Mouse (Mus musculus): ENCODE results near the gene B4galnt3. TPM values are rescaled to one million over a fixed set of nuclear protein-coding genes. Genes with fewer than 3 reads are reported as not detected.

B4galnt3 gene
- polyA plus RNA-seq, 1 experiment from 2014 or later: 1.2 TPM

- H3K9ac ChIP-seq: no peak overlapping the region
- H3K4me1 ChIP-seq: no peaks in the 10 kb centered on the region
- H3K27ac ChIP-seq: no peak overlapping the region
- no peaks in the 10 kb centered on the region for H3K27me3 ChIP-seq
- no peak overlapping the region for H3K4me3 ChIP-seq
- no peak for ATAC-seq (ENCODE audit: insufficient number of reproducible peaks, insufficient read depth, low FRiP score, low TSS enrichment)
- 83% methylated on average over 8 of the region's 8 CpGs for WGBS
- H3K36me3 ChIP-seq: no peaks in the 10 kb centered on the region
- no peak overlapping the region for H3K4me2 ChIP-seq (replicated peaks)
- H3K9me3 ChIP-seq: no peaks in the 10 kb centered on the region
Observed at GRCm38 (mm10) chr6:120243250-120243649, 51.1 kb downstream of the B4galnt3 start.

- H3K9me3 ChIP-seq: no peaks in the 10 kb centered on the region
- no peak overlapping the region for H3K4me2 ChIP-seq (replicated peaks)
- no peaks in the 10 kb centered on the region for H3K27me3 ChIP-seq
- no peak for ATAC-seq (ENCODE audit: insufficient number of reproducible peaks, insufficient read depth, low FRiP score, low TSS enrichment)
- no peaks in the 10 kb centered on the region for H3K36me3 ChIP-seq
- 65% methylated on average over 8 of the region's 8 CpGs for WGBS
- H3K4me3 ChIP-seq: no peak overlapping the region
- no peaks in the 10 kb centered on the region for H3K4me1 ChIP-seq
- no peak overlapping the region for H3K27ac ChIP-seq
- no peak overlapping the region for H3K9ac ChIP-seq
Observed at GRCm38 (mm10) chr6:120242530-120242929, 51.8 kb downstream of the B4galnt3 start.

- H3K36me3 ChIP-seq: no peaks in the 10 kb centered on the region
- ATAC-seq (ENCODE audit: insufficient number of reproducible peaks, insufficient read depth, low FRiP score, low TSS enrichment): no peak
- H3K27me3 ChIP-seq: no peaks in the 10 kb centered on the region
- no peak overlapping the region for H3K9ac ChIP-seq
- WGBS: 84% methylated on average over 12 of the region's 12 CpGs
- no peaks in the 10 kb centered on the region for H3K4me1 ChIP-seq
- H3K27ac ChIP-seq: no peak overlapping the region
- H3K4me2 ChIP-seq (replicated peaks): no peak overlapping the region
- no peaks in the 10 kb centered on the region for H3K9me3 ChIP-seq
- H3K4me3 ChIP-seq: no peak overlapping the region
Observed at GRCm38 (mm10) chr6:120241453-120241852, 52.9 kb downstream of the B4galnt3 start.

- Histone ChIP-seq H3K36me3 (no peaks in the 10 kb centered on the region), H3K27ac (no peak overlapping the region), H3K4me1 (no peaks in the 10 kb centered on the region), H3K9me3 (no peaks in the 10 kb centered on the region), H3K9ac (no peak overlapping the region), H3K4me2 (replicated peaks) (no peak overlapping the region), H3K4me3 (no peak overlapping the region), H3K27me3 (no peaks in the 10 kb centered on the region)
- no peak for ATAC-seq (ENCODE audit: insufficient number of reproducible peaks, insufficient read depth, low FRiP score, low TSS enrichment)
- WGBS: 68% methylated on average over 5 of the region's 5 CpGs
Observed at GRCm38 (mm10) chr6:120240461-120240860, 53.9 kb downstream of the B4galnt3 start.

- Histone ChIP-seq H3K4me2 (replicated peaks) (no peak overlapping the region), H3K36me3 (no peaks in the 10 kb centered on the region), H3K27ac (no peak overlapping the region), H3K9ac (no peak overlapping the region), H3K27me3 (no peaks in the 10 kb centered on the region), H3K4me1 (no peaks in the 10 kb centered on the region), H3K4me3 (no peak overlapping the region), H3K9me3 (no peaks in the 10 kb centered on the region)
- no peak for ATAC-seq (ENCODE audit: insufficient number of reproducible peaks, insufficient read depth, low FRiP score, low TSS enrichment)
- 42% methylated on average over 7 of the region's 7 CpGs for WGBS
Observed at GRCm38 (mm10) chr6:120235874-120236273, 58.5 kb downstream of the B4galnt3 start.

- no peaks in the 10 kb centered on the region for H3K4me1 ChIP-seq
- no peak overlapping the region for H3K4me2 ChIP-seq (replicated peaks)
- no peaks in the 10 kb centered on the region for H3K9me3 ChIP-seq
- no peak overlapping the region for H3K9ac ChIP-seq
- H3K27me3 ChIP-seq: no peaks in the 10 kb centered on the region
- 92% methylated on average over 6 of the region's 6 CpGs for WGBS
- no peak for ATAC-seq (ENCODE audit: insufficient number of reproducible peaks, insufficient read depth, low FRiP score, low TSS enrichment)
- H3K4me3 ChIP-seq: no peak overlapping the region
- no peaks in the 10 kb centered on the region for H3K36me3 ChIP-seq
- no peak overlapping the region for H3K27ac ChIP-seq
Observed at GRCm38 (mm10) chr6:120232885-120233284, 61.5 kb downstream of the B4galnt3 start.

- Histone ChIP-seq H3K4me2 (replicated peaks) (no peak overlapping the region), H3K4me1 (peaks cover 6% of the 10 kb centered on the region; the same call in 1 of the 2 replicates), H3K9me3 (no peaks in the 10 kb centered on the region), H3K9ac (no peak overlapping the region), H3K27me3 (no peaks in the 10 kb centered on the region), H3K27ac (no peak overlapping the region), H3K4me3 (no peak overlapping the region), H3K36me3 (no peaks in the 10 kb centered on the region)
- ATAC-seq (ENCODE audit: insufficient number of reproducible peaks, insufficient read depth, low FRiP score, low TSS enrichment): no peak
- WGBS: 58% methylated on average over 1 of the region's 1 CpGs
Observed at GRCm38 (mm10) chr6:120230441-120230840, 63.9 kb downstream of the B4galnt3 start.

- no peaks in the 10 kb centered on the region for H3K36me3 ChIP-seq
- ATAC-seq (ENCODE audit: insufficient number of reproducible peaks, insufficient read depth, low FRiP score, low TSS enrichment): no peak
Observed at GRCm38 (mm10) chr6:120229806-120230205, 64.6 kb downstream of the B4galnt3 start.

GRCm38 (mm10) chr6:120227068-120227467 is 67.3 kb downstream of the B4galnt3 start:
- H3K9ac ChIP-seq: no peak overlapping the region
- H3K9me3 ChIP-seq: no peaks in the 10 kb centered on the region
- no peaks in the 10 kb centered on the region for H3K36me3 ChIP-seq
- H3K4me1 ChIP-seq: peaks cover 6% of the 10 kb centered on the region; the same call in 1 of the 2 replicates
- H3K4me2 ChIP-seq (replicated peaks): no peak overlapping the region
- 82% methylated on average over 7 of the region's 7 CpGs for WGBS
- H3K27ac ChIP-seq: no peak overlapping the region
- H3K27me3 ChIP-seq: no peaks in the 10 kb centered on the region
- no peak for ATAC-seq (ENCODE audit: insufficient number of reproducible peaks, insufficient read depth, low FRiP score, low TSS enrichment)
- no peak overlapping the region for H3K4me3 ChIP-seq

More at GRCm38 (mm10) chr6:120229806-120230205, 64.6 kb downstream of the B4galnt3 start:
- H3K4me1 ChIP-seq: peaks cover 6% of the 10 kb centered on the region; the same call in 1 of the 2 replicates
- WGBS: 79% methylated on average over 7 of the region's 7 CpGs
- H3K4me2 ChIP-seq (replicated peaks): no peak overlapping the region
- H3K4me3 ChIP-seq: no peak overlapping the region
- no peak overlapping the region for H3K27ac ChIP-seq
- H3K27me3 ChIP-seq: no peaks in the 10 kb centered on the region
- no peak overlapping the region for H3K9ac ChIP-seq
- H3K9me3 ChIP-seq: no peaks in the 10 kb centered on the region

- no peak for ATAC-seq (ENCODE audit: insufficient number of reproducible peaks, insufficient read depth, low FRiP score, low TSS enrichment)
Observed at GRCm38 (mm10) chr6:120225355-120225754, 69.0 kb downstream of the B4galnt3 start.

GRCm38 (mm10) chr6:120222669-120223068 is 71.7 kb downstream of the B4galnt3 start:
- H3K27me3 ChIP-seq: no peaks in the 10 kb centered on the region
- 24% methylated on average over 6 of the region's 6 CpGs for WGBS
- peaks cover 6% of the 10 kb centered on the region; the same call in 1 of the 2 replicates for H3K4me1 ChIP-seq
- no peaks in the 10 kb centered on the region for H3K36me3 ChIP-seq
- H3K4me2 ChIP-seq (replicated peaks): no peak overlapping the region
- ATAC-seq (ENCODE audit: insufficient number of reproducible peaks, insufficient read depth, low FRiP score, low TSS enrichment): no peak
- H3K9me3 ChIP-seq: no peaks in the 10 kb centered on the region
- H3K9ac ChIP-seq: no peak overlapping the region
- H3K4me3 ChIP-seq: no peak overlapping the region
- H3K27ac ChIP-seq: no peak overlapping the region

More at GRCm38 (mm10) chr6:120225355-120225754, 69.0 kb downstream of the B4galnt3 start:
- no peaks in the 10 kb centered on the region for H3K27me3 ChIP-seq
- H3K4me1 ChIP-seq: peaks cover 6% of the 10 kb centered on the region; the same call in 1 of the 2 replicates
- 45% methylated on average over 6 of the region's 6 CpGs for WGBS
- no peak overlapping the region for H3K4me3 ChIP-seq
- no peaks in the 10 kb centered on the region for H3K9me3 ChIP-seq
- H3K9ac ChIP-seq: no peak overlapping the region
- H3K27ac ChIP-seq: no peak overlapping the region
- H3K4me2 ChIP-seq (replicated peaks): no peak overlapping the region
- H3K36me3 ChIP-seq: no peaks in the 10 kb centered on the region

- Histone ChIP-seq H3K9ac (no peak overlapping the region), H3K27me3 (no peaks in the 10 kb centered on the region), H3K4me1 (no peaks in the 10 kb centered on the region), H3K4me2 (replicated peaks) (no peak overlapping the region), H3K27ac (no peak overlapping the region), H3K36me3 (no peaks in the 10 kb centered on the region), H3K4me3 (no peak overlapping the region), H3K9me3 (no peaks in the 10 kb centered on the region)
- no peak for ATAC-seq (ENCODE audit: insufficient number of reproducible peaks, insufficient read depth, low FRiP score, low TSS enrichment)
- 90% methylated on average over 2 of the region's 2 CpGs for WGBS
Observed at GRCm38 (mm10) chr6:120219281-120219680, 75.1 kb downstream of the B4galnt3 start.

- WGBS: 82% methylated on average over 1 of the region's 1 CpGs
- H3K27ac ChIP-seq: no peak overlapping the region
- no peak overlapping the region for H3K9ac ChIP-seq
- H3K4me2 ChIP-seq (replicated peaks): no peak overlapping the region
- H3K36me3 ChIP-seq: no peaks in the 10 kb centered on the region
- H3K4me1 ChIP-seq: no peaks in the 10 kb centered on the region
- no peaks in the 10 kb centered on the region for H3K27me3 ChIP-seq
- no peak for ATAC-seq (ENCODE audit: insufficient number of reproducible peaks, insufficient read depth, low FRiP score, low TSS enrichment)
- no peak overlapping the region for H3K4me3 ChIP-seq
- H3K9me3 ChIP-seq: no peaks in the 10 kb centered on the region
Observed at GRCm38 (mm10) chr6:120216702-120217101, 77.7 kb downstream of the B4galnt3 start.
